Mouse (Mus musculus) T-helper 2 cell (primary cell): ENCODE measurements around the gene Ahcyl2.

Source experiments
- in situ Hi-C: fragments of 300-600 bp; cut with MboI, MseI; formaldehyde crosslinking; loops from one replicate; pipeline ENCODE4 v1.15.1; 2025; ENCODE audit warnings: high pct_unique_total_duplicates

Gene Ahcyl2

GRCm38 (mm10) chr6:29768791-29769441, 1.1 kb downstream of the Ahcyl2 start:
- in situ Hi-C loops: loop anchor here (10.0 kb wide), 1 partner anchor 56 kb away; no protein-coding TSS in a partner anchor

GRCm38 (mm10) chr6:29770672-29771321, 3.0 kb downstream of the Ahcyl2 start:
- in situ Hi-C loops: no loop called here

GRCm38 (mm10) chr6:29772236-29772635, 4.4 kb downstream of the Ahcyl2 start:
- in situ Hi-C loops: no loop called here

- in situ Hi-C loops: no loop called here
These were observed 6.3 kb downstream of the Ahcyl2 start for GRCm38 (mm10) chr6:29774161-29774560.

GRCm38 (mm10) chr6:29775609-29776008, 7.8 kb downstream of the Ahcyl2 start:
- in situ Hi-C loops: no loop called here

GRCm38 (mm10) chr6:29776542-29777237, 8.9 kb downstream of the Ahcyl2 start:
- in situ Hi-C loops: no loop called here

GRCm38 (mm10) chr6:29777238-29777555, 9.4 kb downstream of the Ahcyl2 start:
- in situ Hi-C loops: no loop called here

- in situ Hi-C loops: no loop called here
These were observed 12.3 kb downstream of the Ahcyl2 start for GRCm38 (mm10) chr6:29780082-29780481.

GRCm38 (mm10) chr6:29780571-29780970, 12.8 kb downstream of the Ahcyl2 start:
- in situ Hi-C loops: no loop called here

GRCm38 (mm10) chr6:29782239-29782638, 14.4 kb downstream of the Ahcyl2 start:
- in situ Hi-C loops: no loop called here

GRCm38 (mm10) chr6:29783960-29784359, 16.1 kb downstream of the Ahcyl2 start:
- in situ Hi-C loops: no loop called here

GRCm38 (mm10) chr6:29784413-29785021, 16.7 kb downstream of the Ahcyl2 start:
- in situ Hi-C loops: no loop called here

- in situ Hi-C loops: no loop called here
These were observed 17.9 kb downstream of the Ahcyl2 start for GRCm38 (mm10) chr6:29785759-29786158.

GRCm38 (mm10) chr6:29788779-29789350, 21.1 kb downstream of the Ahcyl2 start:
- in situ Hi-C loops: no loop called here

- in situ Hi-C loops: no loop called here
These were observed 22.3 kb downstream of the Ahcyl2 start for GRCm38 (mm10) chr6:29790014-29790698.

GRCm38 (mm10) chr6:29793520-29793919, 25.7 kb downstream of the Ahcyl2 start:
- in situ Hi-C loops: no loop called here

GRCm38 (mm10) chr6:29794582-29794981, 26.8 kb downstream of the Ahcyl2 start:
- in situ Hi-C loops: no loop called here

- in situ Hi-C loops: no loop called here
These were observed 35.2 kb downstream of the Ahcyl2 start for GRCm38 (mm10) chr6:29802979-29803378.

- in situ Hi-C loops: no loop called here
These were observed 36.2 kb downstream of the Ahcyl2 start for GRCm38 (mm10) chr6:29804006-29804405.

GRCm38 (mm10) chr6:29805381-29805780, 37.6 kb downstream of the Ahcyl2 start:
- in situ Hi-C loops: loop anchor here (5.0 kb wide), 1 partner anchor 103 kb away; no protein-coding TSS in a partner anchor

GRCm38 (mm10) chr6:29812076-29812475, 44.3 kb downstream of the Ahcyl2 start:
- in situ Hi-C loops: no loop called here
